Mouse (Mus musculus) lung, adult 2 months (tissue): ENCODE results near the gene Mcl1. TPM values are rescaled to one million over a fixed set of nuclear protein-coding genes. Genes with fewer than 3 reads are reported as not detected.

Experiments used
- DNase-seq: peaks from one replicate; pipeline ENCODE4 v3.0.0; 2022
- H3K4me1 ChIP-seq: fragments of 200-500 bp; 2 replicates; pipeline ENCODE4 v1.6.1; 2011; ENCODE audit warnings: low read length; ENCODE audit not compliant: control insufficient read depth, insufficient read depth
- H3K4me3 ChIP-seq: fragments of 200-500 bp; replicated peaks from 2 replicates; pipeline ENCODE3; 2011; ENCODE audit warnings: low read depth, mild to moderate bottlenecking, control low read depth, low read length; ENCODE audit errors: extremely low read depth
- CTCF ChIP-seq: fragments of 200-500 bp; IDR thresholded peaks from 2 replicates; pipeline ENCODE4 v1.5.1; 2011; ENCODE audit warnings: mild to moderate bottlenecking, low read length, control low read depth; ENCODE audit not compliant: insufficient read depth
- POLR2A ChIP-seq: fragments of 200-500 bp; IDR thresholded peaks from 2 replicates; pipeline ENCODE4 v1.6.1; 2011; ENCODE audit warnings: low read depth, mild to moderate bottlenecking, control low read depth, low read length, borderline replicate concordance; ENCODE audit errors: extremely low read depth
- WGBS: fragments of 180-500 bp; shearing (Covaris S2); methylation state at CpG from one replicate; pipeline ENCODE4 v1.1.7; 2018; 5-methylcytosine and 5-hydroxymethylcytosine counted together
- polyA plus RNA-seq: library from polyadenylated mRNA; depleted of rRNA; stranded (reverse); fragments of >200 nt; gene quantifications from 2 replicates; pipeline ENCODE4 v1.2.3, GENCODE M21; 2012; rRNA removed

The Mcl1 gene
- polyA plus RNA-seq, 1 experiment = 89.2 TPM

DNA sequence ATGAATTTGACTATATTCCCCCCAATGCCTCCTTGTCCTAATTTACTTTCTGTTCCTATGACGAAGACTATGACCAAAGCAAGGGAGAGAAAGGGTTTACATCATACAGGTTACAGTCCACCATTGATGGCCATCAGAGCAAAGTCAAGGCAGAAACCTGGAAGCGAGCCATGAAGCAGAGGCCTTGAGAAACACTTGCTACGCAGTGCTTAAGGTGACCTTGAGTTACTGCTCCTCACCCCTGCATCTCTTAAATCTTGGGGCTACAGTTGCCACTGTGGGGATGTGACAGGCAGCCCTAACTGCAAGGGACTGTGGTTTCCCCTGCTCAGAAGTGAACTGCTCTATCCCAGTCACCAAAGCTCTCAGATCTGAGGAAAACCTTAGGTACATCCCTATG is 44.7 kb downstream of the Mcl1 start:
- no peak for DNase-seq
- Histone ChIP-seq H3K4me1 (peaks cover 4% of the 10 kb centered on the region; the same call in 1 of the 2 replicates), H3K4me3 (no peak overlapping the region)
- 89% methylated on average over 3 of the region's 3 CpGs for WGBS
- no peak for TF ChIP-seq CTCF
- no peak for TF ChIP-seq POLR2A

DNA sequence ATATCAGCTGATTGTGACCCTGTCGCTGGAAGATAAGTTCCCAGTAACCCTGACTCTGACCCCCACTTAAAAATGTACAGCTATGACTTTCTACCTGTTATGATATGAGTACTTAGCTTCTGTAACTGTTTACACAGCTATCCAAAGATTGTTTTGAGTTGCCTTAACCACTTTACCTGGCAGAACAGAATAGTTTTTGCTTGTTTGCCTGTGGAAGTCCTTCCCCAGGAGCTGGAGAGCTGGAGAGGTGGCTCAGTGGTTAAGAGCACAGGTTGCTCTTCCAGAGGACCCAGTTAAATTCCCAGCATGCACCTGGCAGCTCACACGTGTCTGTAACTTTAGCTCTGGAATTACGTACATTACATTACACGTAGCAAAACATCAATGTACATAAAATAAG is 46.0 kb downstream of the Mcl1 start:
- Histone ChIP-seq H3K4me3 (no peak overlapping the region), H3K4me1 (peaks cover 4% of the 10 kb centered on the region; the same call in 1 of the 2 replicates)
- DNase-seq = no peak
- 71% methylated on average over 4 of the region's 4 CpGs for WGBS
- TF ChIP-seq CTCF (no peak), POLR2A (no peak)

DNA sequence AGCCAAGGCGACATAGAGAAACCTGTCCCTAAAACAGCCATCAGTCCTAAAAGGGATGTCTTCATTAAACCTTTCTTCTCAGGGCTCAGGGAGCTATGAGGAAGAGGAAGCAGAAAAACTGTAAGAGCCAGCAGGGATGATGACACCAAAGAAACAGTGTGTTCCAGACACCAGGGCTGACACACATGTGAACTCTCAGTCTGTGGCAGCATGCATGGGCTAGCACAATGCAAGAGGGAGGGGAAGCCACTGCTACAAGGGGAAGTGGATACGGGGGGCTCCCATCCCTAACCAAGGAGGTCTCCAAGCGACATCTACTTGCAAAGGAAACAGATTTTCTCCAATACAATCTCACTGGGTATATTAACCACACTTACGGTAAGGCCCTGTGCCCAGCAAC is 47.7 kb downstream of the Mcl1 start:
- 81% methylated on average over 4 of the region's 4 CpGs for WGBS
- TF ChIP-seq POLR2A (no peak), CTCF (no peak)
- DNase-seq = no peak
- Histone ChIP-seq H3K4me3 (no peak overlapping the region), H3K4me1 (no peaks in the 10 kb centered on the region)

DNA sequence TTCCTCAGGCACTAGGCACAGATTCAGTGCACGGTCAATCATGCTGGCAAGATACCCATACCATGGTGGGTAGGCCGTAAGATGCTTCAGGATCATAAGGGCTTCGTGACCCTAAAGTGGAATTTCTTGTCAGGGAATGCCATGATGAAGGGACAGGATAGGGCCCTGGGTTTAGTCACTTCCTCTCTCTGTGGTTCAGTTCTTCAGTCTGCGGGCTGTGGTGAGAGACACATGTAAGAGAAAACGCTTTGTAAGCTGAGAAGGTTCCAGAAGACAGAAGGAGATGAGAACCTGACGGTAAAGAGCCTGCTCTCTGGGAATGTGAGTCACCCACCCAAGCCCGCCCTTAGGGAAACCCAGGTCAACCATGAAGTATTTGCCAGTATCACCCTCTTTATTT is 48.9 kb downstream of the Mcl1 start:
- WGBS = 75% methylated on average over 7 of the region's 7 CpGs
- H3K4me3 ChIP-seq = no peak overlapping the region
- no peaks in the 10 kb centered on the region for H3K4me1 ChIP-seq
- TF ChIP-seq POLR2A = no peak
- TF ChIP-seq CTCF = no peak
- no peak for DNase-seq

DNA sequence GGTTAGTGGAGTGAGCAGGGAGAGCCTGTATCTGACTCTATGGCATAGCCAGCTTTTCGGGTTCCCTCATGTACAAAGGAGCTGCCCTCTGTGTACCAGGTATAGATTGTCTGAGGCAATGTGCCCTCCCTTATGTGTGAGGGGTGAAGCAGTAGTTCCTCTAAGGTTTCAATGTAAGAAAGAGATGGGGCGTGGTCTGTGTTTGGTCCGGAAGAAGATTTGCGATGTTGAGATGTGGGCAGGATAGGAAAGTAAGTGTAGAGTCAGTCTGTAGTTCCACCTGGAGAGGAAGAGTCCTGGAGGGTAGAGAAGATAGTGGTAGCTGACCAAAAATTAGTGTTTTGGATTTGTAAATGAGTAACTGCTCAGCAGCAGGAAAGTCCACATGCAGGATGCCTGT is 50.5 kb downstream of the Mcl1 start:
- DNase-seq = no peak
- 86% methylated on average over 4 of the region's 4 CpGs for WGBS
- TF ChIP-seq CTCF (no peak), POLR2A (no peak)
- no peaks in the 10 kb centered on the region for H3K4me1 ChIP-seq
- H3K4me3 ChIP-seq = no peak overlapping the region

DNA sequence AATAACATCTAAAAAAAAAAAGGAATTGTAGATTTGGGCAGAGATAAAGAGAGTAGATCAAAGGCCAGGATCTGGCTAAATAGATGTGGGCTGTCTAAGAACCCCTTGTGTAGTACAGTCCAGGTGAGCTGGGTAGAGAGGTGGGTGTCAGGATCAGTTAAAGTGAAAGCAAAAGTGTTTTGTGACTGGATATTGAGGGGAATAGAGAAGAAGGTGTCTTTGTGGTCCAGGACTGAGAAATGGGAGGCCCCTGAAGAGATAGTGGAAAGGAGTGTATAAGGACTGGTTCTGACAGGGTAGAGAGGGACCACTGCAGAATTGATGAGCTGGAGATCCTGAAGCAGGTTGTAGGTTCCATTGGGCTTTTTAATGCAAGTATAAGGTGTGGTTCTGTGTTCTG is 51.4 kb downstream of the Mcl1 start:
- no peak overlapping the region for H3K4me3 ChIP-seq
- DNase-seq = no peak
- no peaks in the 10 kb centered on the region for H3K4me1 ChIP-seq
- TF ChIP-seq POLR2A (no peak), CTCF (no peak)

Other genes with a start within 250 kb of the Mcl1 start
- gene Arnt, start 224.4 kb upstream of the Mcl1 start, polyA plus RNA-seq = 35.5 and 38.1 TPM in 2 replicates
- gene Ctsk, start 159.5 kb upstream of the Mcl1 start, polyA plus RNA-seq = 6.7 and 13.0 TPM in 2 replicates
- gene Ctss, start 132.0 kb upstream of the Mcl1 start, polyA plus RNA-seq = 47.8 and 82.1 TPM in 2 replicates
- not detected in 2 replicates for gene Hormad1, start 99.1 kb upstream of the Mcl1 start, polyA plus RNA-seq
- gene Golph3l, start 69.9 kb upstream of the Mcl1 start, polyA plus RNA-seq = 4.5 and 10.0 TPM in 2 replicates
- gene Ensa, start 33.8 kb upstream of the Mcl1 start, polyA plus RNA-seq = 9.3 and 15.7 TPM in 2 replicates
- gene Adamtsl4, start 29.1 kb downstream of the Mcl1 start, polyA plus RNA-seq = 51.3 and 52.3 TPM in 2 replicates
- 465 and 807 TPM in 2 replicates for gene Ecm1, start 80.8 kb downstream of the Mcl1 start, polyA plus RNA-seq
- 21.6 and 25.7 TPM in 2 replicates for gene Tars2, start 101.4 kb downstream of the Mcl1 start, polyA plus RNA-seq
- 10.0 and 12.1 TPM in 2 replicates for gene Rprd2, start 160.1 kb downstream of the Mcl1 start, polyA plus RNA-seq
- gene Prpf3, start 197.1 kb downstream of the Mcl1 start, polyA plus RNA-seq = 7.5 and 13.2 TPM in 2 replicates
- 37.7 and 69.0 TPM in 2 replicates for gene Mrps21, start 212.7 kb downstream of the Mcl1 start, polyA plus RNA-seq
- gene Ciart, start 223.5 kb downstream of the Mcl1 start, polyA plus RNA-seq = 26.1 and 29.3 TPM in 2 replicates
- gene BC028528, start 233.2 kb downstream of the Mcl1 start, polyA plus RNA-seq = 81.5 and 113 TPM in 2 replicates
- 159 and 160 TPM in 2 replicates for gene Aph1a, start 235.2 kb downstream of the Mcl1 start, polyA plus RNA-seq
- 28.8 and 36.1 TPM in 2 replicates for gene Car14, start 245.9 kb downstream of the Mcl1 start, polyA plus RNA-seq